Mouse (Mus musculus) T-helper 1 cell (primary cell): ENCODE measurements around the gene Pla2g2e.
"Not testable (repeated sequence)": the region's sequence is repeated elsewhere in the genome, so short reads cannot be mapped to it uniquely, and the experiment has no call there.

Experiments used
- in situ Hi-C: fragments of 300-600 bp; cut with MboI, MseI; formaldehyde crosslinking; loops from one replicate; pipeline ENCODE4 v1.15.1; 2025; ENCODE audit warnings: high pct_unique_total_duplicates

Gene Pla2g2e

GRCm38 (mm10) chr4:138877731-138878130, at the start of gene Pla2g2e:
Pla2g2e (plus strand) TSS chr4:138877942.
- in situ Hi-C loops = no loop called here

DNA sequence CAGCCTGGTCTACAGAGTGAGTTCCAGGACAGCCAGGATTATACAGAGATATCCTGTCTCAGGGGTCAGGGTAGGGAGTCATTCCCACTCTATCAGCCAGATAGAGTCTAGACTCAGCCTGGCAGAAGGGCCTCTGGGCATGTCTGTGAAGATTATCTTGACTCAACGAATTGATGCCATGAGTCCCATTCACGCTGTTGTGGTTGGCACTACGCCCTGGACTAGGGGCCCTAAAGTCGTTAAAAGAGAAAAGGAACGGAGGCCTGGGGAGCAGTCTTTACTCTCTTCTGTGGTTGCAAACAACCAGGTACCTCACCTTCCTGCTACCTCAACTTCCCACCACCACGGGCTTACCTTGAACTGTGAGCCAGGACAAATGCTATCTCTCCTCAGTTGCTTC, 37.9 kb upstream of the Pla2g2e start:
- in situ Hi-C loops = no loop called here

- in situ Hi-C loops = no loop called here
These were observed 37.0 kb upstream of the Pla2g2e start for GRCm38 (mm10) chr4:138840726-138841125.

GRCm38 (mm10) chr4:138841386-138841785, 36.4 kb upstream of the Pla2g2e start:
- in situ Hi-C loops = no loop called here

DNA sequence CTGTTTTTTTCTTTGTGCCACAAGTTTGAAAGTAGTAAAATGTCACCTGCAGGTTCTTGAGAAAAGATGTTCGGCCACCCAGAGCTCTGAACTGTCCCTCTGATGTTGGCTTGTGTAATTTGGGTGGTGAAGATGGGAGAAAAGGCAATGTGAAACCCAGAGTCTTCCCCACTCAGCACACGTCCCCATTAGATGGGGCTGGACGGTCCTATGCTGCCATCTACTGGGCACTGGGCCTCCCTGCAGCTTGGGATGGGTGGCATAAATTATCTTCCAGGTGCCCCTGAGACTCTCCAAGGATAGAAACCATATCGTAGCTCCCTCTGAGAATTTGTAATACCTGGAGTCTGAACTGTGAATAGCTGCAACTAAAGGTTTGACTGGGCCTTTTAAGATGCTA, 26.3 kb upstream of the Pla2g2e start:
- in situ Hi-C loops = loop anchor here (10.0 kb wide), 1 partner anchor 407 kb away; no protein-coding TSS in a partner anchor

GRCm38 (mm10) chr4:138852961-138853360, 24.8 kb upstream of the Pla2g2e start:
- in situ Hi-C loops = loop anchor here (10.0 kb wide), 1 partner anchor 408 kb away; no protein-coding TSS in a partner anchor

- in situ Hi-C loops = loop anchor here (10.0 kb wide), 1 partner anchor 410 kb away; no protein-coding TSS in a partner anchor
These were observed 22.6 kb upstream of the Pla2g2e start for GRCm38 (mm10) chr4:138855092-138855632.

GRCm38 (mm10) chr4:138856491-138856890, 21.3 kb upstream of the Pla2g2e start:
- in situ Hi-C loops = loop anchor here (10.0 kb wide), 1 partner anchor 412 kb away; no protein-coding TSS in a partner anchor

DNA sequence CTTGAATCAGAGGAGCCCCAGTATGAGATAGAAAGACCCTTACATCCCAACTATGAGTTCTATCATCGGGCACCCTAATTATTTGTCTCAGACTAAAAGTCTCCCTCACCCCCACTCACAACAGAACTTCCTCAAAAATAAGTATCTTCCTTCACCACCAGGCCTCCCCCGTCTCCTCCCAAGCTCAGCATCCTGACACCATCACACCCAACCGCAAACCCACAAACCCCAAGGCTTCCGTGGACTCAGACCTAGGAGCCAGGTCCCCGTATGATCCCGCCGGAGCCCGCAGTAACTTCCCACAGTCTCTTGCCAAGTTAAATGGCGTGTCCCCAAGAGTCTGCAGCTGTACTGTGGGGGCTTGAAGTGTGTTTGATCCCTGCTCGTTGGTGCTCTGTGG, 20.2 kb upstream of the Pla2g2e start:
- in situ Hi-C loops = loop anchor here (10.0 kb wide), 1 partner anchor 413 kb away; no protein-coding TSS in a partner anchor

GRCm38 (mm10) chr4:138858446-138858845, 19.3 kb upstream of the Pla2g2e start:
- in situ Hi-C loops = loop anchor here (10.0 kb wide), 1 partner anchor 414 kb away; no protein-coding TSS in a partner anchor

DNA sequence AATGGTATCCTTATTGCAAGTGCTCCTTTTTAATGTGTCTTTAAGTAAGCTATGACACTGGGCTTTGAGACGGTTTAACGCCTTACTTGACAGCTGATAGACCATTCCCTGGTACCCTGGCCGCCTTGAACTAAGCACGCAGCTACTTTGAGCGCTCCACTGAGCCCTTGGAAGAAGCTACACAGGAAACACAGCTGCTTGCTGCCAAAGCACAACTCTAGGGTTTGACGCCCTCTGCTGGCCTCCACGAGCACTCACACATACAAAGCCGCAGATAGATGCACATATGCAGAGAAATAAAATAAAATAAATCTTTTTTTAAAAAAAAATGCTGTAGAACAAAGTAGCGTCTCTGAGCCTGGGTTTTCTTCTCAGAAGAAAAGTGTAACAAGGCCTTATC, 18.5 kb upstream of the Pla2g2e start:
- in situ Hi-C loops = loop anchor here (10.0 kb wide), 1 partner anchor 414 kb away; no protein-coding TSS in a partner anchor

DNA sequence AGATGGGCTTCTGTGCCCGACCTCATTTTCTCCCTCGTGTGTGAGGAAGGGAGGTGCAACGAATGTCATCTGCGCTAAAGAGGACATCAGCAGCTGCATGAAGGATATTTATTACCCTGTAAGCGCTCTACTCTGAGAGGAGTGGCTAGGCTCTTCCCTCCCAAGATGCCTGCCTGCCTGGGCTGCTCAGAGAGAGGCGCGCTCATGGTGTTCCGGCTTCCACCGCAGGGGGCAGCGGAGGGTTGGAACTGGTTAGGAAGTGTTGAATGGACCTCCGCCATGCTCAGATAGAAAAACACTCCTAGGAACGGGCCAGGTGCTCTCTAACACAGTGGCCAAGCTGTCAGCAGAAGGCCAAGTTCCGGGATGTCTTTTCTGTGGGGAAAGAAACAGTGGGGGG, 18.0 kb upstream of the Pla2g2e start:
- in situ Hi-C loops = loop anchor here (10.0 kb wide), 1 partner anchor 415 kb away; no protein-coding TSS in a partner anchor

- in situ Hi-C loops = no loop called here
These were observed 14.3 kb upstream of the Pla2g2e start, which contains the start of gene Pla2g5 for GRCm38 (mm10) chr4:138863344-138863998. Pla2g5 (minus strand) TSS chr4:138863482.

DNA sequence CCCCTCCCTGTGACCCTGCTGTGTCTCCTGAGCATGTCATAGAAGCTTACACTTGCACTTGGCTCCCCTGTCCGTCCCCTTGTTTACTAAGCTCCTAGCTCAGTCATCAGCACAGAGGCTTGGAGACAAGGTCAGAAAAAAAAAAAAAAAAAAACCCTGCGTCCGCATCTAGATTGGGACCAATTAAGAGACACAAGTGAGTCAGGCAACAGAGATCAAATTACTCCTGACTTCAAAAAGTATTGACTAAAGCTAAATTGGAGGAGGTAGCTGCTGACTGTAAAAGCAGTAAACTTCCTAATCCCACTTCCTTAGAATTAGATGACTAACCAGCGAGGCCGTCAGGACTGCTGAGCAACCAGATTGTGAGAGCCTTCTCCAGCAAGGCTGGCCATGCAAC, 12.7 kb upstream of the Pla2g2e start:
- in situ Hi-C loops = no loop called here

DNA sequence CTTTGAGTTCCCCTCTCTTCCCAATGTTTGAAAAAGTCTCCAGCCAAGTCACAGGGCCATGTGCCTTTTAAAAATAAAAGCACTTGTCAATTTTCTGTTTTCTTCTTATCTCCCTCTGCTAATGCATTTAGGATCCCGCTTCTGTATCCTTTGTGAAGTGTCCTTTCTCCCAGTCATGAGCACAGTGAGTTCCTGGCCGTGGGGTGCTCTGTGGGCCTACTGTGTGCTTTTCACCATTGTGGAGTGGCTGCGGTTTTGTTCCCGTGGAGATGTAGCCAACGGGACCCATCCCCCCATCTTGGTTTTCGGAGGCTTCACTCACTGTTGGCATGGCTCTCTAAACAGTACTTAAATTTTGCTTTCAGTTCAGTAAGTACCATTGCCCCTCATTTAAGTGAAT, 11.8 kb upstream of the Pla2g2e start:
- in situ Hi-C loops = no loop called here

GRCm38 (mm10) chr4:138866413-138866812, 11.3 kb upstream of the Pla2g2e start:
- in situ Hi-C loops = no loop called here

DNA sequence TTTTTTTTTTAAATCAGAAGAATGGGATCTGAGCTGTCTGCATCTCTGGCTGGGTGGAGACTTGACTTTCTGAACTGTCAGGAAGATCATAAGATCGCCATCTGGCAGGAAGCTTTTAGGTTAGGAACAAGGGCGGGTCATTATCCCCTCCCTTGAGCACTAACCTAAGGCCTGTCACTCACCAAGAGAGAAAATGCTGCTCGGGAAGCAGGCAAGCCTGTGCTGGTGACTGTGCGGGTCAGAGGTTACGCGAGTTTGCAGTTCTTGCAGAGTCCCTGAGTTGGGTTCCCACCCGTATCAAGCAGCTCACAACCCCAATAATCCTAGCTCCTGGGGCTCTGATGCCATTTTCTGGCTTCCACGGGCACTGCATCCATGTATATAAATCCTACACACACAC, 9.1 kb upstream of the Pla2g2e start:
- in situ Hi-C loops = no loop called here

DNA sequence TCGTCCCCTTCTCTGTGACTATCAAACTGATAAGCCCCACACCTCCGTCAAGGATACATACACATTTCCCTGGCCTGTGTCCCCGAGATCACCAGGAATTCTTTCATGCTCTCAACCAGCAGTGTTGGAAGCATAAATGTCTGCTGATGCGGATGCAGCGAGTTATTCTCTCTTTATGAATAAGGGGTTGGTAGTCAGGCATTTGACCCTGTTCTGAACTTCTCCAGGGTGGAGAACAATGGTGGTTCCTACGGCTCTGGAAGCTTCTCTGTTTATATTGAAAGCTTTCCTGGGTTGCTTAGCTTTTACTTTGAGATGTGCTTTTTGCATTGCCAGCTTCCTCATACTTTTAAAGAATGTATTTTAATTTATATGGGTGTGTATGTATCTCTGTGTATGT, 3.9 kb upstream of the Pla2g2e start, which contains the start of gene Gm13030:
Gm13030 (minus strand) TSS at position 101 of the 400 bp plus-strand sequence.
- in situ Hi-C loops = no loop called here

GRCm38 (mm10) chr4:138875275-138875674, 2.5 kb upstream of the Pla2g2e start:
- in situ Hi-C loops = not testable (repeated sequence)

- in situ Hi-C loops = no loop called here
These were observed 1.8 kb upstream of the Pla2g2e start for GRCm38 (mm10) chr4:138875986-138876385.

- in situ Hi-C loops = no loop called here
These were observed 1.0 kb downstream of the Pla2g2e start for GRCm38 (mm10) chr4:138878783-138879182.

DNA sequence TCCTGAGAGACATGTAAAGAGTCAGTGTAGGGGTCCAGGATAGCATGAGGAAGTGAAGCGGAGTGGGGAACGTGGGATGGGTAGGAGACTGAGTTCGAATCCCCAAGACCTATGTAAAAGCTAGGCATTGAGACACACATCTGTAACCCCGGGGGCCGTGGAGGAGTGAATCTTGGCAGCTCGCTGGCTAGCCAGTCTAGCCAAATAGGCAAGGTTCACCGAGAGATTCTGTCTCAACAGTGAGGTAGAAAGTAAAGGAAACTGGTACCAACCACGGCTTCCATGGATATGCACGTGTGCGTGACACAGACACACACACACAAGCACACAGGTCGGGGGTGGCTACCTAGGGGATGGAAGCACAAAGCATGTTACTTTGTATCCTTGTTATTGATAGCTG, 2.1 kb downstream of the Pla2g2e start:
- in situ Hi-C loops = no loop called here
